Mouse (Mus musculus): ENCODE measurements at regions not wholly inside any gene's neighbourhood (a gene's known extent, or its start where the extent isn't known, plus 50 kb on each side); places are given as distances from the start of the nearest gene placed in this dataset.

DNA sequence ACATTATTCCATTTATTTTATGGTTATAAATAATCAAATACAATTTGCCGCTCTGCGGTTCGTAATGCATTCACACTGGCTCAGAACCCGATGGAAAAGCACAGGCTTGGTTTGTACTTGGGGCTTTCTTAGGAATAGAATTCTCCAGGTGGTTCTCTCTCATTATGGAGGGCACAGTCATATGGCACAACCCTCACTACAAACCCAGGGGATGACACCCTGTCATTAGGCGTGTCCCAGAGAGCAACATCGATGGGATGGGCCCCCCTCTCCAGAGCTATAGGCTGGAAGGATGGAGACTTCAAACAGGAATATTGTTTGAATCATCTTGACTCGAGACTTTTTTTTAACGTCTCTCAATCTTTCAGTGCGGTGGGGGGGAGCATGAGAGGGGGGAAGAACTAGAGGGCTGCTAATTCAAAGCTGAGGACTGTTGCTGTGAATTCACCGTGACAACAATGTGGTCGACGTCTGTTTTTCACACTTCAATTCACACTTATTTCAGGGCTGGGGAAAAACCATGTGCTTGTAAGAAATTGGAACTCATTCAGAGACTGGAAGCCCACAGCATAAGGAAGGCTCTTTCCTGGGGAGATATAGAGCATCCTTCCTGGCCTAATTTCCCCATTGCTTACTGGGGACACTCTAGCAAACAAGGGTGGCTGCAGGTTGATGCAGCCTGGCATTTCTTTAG, 399.9 kb upstream of the Nrp1 start:
- TF ChIP-seq CTCF (conservative IDR thresholded peaks at IDR 0.05) = no peak

DNA sequence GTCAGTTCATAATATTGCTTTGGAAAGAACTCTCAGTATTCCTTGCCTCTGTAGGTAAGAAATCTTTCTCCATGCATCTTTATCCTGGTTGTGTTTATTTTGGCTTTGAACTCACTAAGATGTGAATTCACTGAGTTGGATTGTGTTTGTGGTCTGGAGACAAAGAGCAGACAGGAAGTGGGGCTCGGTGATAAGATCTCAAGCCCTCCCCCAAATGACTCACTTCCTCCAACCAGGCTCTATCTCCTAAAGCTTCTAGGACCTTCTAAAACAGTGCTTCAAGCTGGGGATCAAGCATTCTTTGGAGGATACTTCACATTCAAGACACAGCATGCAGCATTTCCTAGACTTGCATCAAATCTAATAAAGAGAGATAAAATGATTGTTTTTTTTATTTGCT, 395.5 kb upstream of the Nrp1 start:
- no peak overlapping the region for H3K4me3 ChIP-seq
- TF ChIP-seq CTCF (conservative IDR thresholded peaks at IDR 0.05) = no peak
- no peak for DNase-seq (ENCODE audit: low spot score in 2 of 2)
- no peak overlapping the region for H3K27ac ChIP-seq

More for the DNA sequence above, 399.9 kb upstream of the Nrp1 start:
- no peak for DNase-seq (ENCODE audit: low spot score in 2 of 2)
- Histone ChIP-seq H3K27ac (no peak overlapping the region), H3K4me3 (no peak overlapping the region)

DNA sequence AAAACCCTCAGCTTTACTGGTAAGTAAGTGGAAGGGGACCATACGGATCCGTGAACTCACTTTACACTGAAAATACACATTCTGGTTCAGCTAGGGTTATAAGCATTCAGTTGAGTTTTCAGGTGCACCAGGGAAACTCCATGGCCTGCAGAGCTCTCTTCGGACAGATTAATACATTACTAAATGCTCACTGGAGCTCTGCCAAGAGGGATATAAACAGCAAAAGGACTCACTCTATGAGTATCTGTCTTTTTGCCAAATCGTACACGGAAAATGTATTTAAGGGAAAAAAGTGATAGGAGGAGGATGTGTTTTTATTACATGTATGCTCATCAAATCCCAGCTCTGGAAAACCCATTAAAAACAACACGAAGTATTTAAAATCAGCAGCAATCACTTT, 394.8 kb upstream of the Nrp1 start:
- no peak for DNase-seq (ENCODE audit: low spot score in 2 of 2)
- H3K27ac ChIP-seq = no peak overlapping the region
- H3K4me3 ChIP-seq = no peak overlapping the region
- no peak for TF ChIP-seq CTCF (conservative IDR thresholded peaks at IDR 0.05)

DNA sequence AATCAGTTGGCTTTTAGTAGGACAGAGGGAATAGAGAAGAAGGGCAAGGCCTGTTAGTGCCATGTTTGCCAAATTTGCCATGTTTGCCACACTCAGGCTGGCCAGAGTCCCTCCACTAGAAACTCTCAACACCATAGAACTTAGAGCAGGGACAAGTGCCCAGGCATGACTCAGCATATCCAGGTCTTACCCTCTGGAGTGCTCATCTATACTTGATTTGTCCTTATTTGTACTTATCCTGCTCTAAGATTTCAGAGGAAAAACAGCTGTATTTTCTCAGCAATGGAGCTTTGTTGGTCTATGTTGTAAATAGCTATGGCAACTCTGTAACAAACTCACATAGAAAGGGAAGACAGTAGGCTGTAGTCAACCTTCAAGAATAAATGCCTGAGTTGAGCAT, 393.6 kb upstream of the Nrp1 start:
- Histone ChIP-seq H3K27ac (no peak overlapping the region), H3K4me3 (no peak overlapping the region)
- DNase-seq (ENCODE audit: low spot score in 2 of 2) = no peak
- no peak for TF ChIP-seq CTCF (conservative IDR thresholded peaks at IDR 0.05)

DNA sequence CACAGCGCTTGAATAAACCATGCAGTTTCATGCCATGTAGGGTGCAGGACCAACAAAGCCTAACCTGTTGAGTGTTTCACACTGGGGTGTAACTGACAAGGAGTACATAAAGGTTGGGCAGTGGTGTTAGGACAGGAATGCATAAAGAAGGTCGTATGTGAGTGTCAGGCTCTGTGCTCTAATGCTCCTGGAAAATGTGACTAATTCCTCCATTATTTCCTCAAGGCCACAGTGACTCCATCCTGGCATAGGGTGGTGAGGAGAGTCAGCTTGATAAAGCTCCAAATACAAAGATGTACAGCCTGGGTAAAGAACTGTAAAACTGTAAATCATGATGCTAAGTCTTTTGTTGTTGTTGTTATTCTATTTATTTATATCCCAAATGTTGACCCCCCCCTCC, 393.1 kb upstream of the Nrp1 start:
- Histone ChIP-seq H3K4me3 (no peak overlapping the region), H3K27ac (no peak overlapping the region)
- no peak for DNase-seq (ENCODE audit: low spot score in 2 of 2)
- TF ChIP-seq CTCF (conservative IDR thresholded peaks at IDR 0.05) = no peak

DNA sequence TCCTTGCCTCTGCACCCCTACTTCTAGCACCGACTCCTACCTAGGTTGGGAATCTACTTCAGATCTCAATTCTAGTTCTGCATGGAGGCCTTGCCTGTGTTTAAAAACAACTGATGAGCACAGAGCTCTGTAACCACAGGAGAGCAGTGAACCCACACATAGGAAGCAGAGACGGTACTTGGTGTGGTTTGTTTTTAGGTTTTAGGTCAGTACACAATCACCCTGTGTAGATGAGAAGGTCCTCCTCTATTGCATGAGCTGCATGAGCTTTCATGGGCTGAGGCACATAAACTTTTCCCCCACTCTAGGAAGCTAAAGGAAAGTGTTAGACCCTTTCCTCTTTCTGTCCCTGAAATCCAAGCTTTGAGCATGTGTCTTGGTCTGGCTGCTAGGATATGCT, 390.4 kb upstream of the Nrp1 start:
- no peak overlapping the region for H3K4me3 ChIP-seq
- TF ChIP-seq CTCF (conservative IDR thresholded peaks at IDR 0.05) = no peak
- no peak overlapping the region for H3K27ac ChIP-seq
- DNase-seq (ENCODE audit: low spot score in 2 of 2) = no peak

DNA sequence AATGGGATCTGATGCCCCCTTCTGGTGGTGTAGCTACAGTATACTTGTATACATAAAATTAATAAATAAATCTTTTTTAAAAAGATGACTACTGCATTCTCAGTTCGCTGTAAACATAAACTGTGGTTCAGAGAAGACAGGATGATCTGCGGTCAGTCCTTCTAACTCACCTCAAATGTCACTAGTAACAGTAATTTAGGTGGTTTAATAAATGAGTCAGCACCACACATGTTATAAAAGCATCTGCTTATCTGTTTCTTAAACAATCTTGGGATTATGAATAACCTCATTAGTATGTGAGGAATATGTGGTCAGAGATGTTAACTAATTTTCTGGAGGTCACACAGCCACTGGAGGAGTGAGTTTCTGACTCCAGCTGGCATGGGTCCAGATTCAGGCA, 385.2 kb upstream of the Nrp1 start:
- TF ChIP-seq CTCF (conservative IDR thresholded peaks at IDR 0.05) = peak; percentile 25
- Histone ChIP-seq H3K4me3 (no peak overlapping the region), H3K27ac (no peak overlapping the region)
- no peak for DNase-seq (ENCODE audit: low spot score in 2 of 2)

DNA sequence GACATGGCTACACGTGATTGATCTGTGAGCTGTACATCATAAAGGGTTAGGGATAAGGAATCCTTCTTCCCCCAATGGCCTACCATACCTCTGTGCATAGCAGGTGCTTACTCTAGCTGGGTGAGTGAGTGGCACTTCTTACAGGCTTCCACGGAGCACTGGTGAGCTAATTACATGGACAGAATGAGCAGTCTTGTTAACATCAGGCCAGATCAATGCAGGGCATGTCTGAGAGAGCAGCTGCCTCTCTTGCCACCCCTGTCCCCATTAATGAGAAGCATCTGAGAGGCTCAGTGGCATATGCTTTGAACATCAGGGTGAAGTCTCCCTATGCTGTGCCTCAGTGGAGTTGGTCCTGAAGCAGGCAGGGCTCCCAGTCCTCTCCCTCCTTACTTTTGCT, 380.7 kb upstream of the Nrp1 start:
- no peak for TF ChIP-seq CTCF (conservative IDR thresholded peaks at IDR 0.05)
- Histone ChIP-seq H3K27ac (no peak overlapping the region), H3K4me3 (no peak overlapping the region)
- no peak for DNase-seq (ENCODE audit: low spot score in 2 of 2)

DNA sequence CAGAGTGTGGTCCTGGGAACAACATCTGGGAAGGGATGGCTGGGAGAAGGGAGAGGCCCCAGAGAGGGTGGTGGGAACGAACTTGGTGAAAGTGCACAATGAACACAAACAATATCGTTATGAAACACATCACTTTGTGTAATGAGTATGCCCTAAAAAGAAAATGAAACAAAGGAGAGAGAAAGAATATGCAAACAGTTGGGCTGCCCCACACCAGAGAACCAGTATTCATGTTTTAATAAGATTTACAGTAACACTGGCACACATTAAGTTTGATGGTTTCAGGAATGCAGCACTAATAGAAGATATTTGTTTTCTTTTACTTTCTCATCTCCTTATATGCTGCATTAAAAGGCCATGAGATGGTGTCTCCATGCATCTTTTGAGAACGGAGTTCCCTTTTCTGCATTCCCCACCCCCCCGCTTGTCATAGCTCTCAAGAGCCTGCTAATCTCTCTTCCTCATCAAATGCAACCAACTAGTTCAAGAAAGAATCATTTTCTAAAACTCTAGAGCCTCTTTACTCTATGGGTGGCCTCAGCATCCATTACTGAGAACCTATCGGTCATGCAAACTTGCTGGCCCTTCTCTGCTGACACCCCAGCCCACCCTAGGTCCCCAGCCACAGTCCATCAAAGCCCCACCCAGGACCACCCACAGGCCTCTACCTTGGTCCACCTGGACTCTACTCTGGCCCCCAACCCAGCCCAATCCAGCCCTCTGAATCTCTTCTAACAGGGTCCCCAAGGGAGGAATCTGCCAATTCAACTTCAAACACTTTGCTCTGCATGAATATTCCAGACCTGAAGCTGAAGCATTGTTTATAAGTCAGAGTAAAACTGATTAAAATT, 379.0 kb upstream of the Nrp1 start:
- no peak for TF ChIP-seq CTCF (conservative IDR thresholded peaks at IDR 0.05)
- DNase-seq (ENCODE audit: low spot score in 2 of 2) = no peak

DNA sequence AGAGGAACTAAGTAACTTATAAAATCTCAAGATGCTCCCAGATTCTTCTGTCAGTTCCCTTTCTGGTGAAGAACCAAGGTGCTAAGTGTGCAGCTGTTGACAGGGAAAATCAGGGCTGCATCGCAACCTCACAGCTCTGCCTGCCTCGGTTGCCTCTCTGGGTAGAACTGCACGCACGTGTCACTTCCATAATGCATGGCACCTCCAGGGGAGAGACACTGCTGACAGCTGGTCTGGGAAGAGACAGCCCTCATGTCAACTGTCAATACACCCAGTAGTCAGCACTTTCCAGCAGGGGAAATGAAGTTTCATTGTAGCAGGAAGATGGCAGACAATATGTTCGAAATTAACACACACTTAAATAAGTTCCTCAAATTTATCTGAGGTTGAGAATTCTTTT, 376.2 kb upstream of the Nrp1 start:
- H3K27ac ChIP-seq = no peak overlapping the region
- no peak for TF ChIP-seq CTCF (conservative IDR thresholded peaks at IDR 0.05)

More for the DNA sequence above, 379.0 kb upstream of the Nrp1 start:
- Histone ChIP-seq H3K27ac (no peak overlapping the region), H3K4me3 (no peak overlapping the region)

DNA sequence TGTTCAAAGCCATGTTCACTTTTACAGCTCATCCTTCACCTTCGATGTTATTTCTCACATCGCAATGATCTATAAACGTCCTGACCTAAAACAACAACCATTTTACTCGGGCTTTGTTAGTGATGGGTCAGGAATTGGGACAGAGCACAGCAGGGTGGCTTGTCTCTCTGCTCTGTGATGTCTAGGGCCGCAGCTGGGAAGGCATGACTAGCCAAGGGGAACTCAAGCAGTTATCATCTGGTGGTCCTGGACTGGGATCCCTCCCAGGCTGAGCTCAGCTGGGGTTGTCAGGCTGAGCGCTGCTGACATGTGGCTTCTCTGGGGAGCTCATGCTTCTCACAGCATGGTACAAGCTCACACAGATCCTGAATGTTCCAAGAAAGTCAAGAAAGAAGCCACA, 372.8 kb upstream of the Nrp1 start:
- no peak overlapping the region for H3K27ac ChIP-seq
- no peak for DNase-seq (ENCODE audit: low spot score in 2 of 2)

More for the DNA sequence above, 376.2 kb upstream of the Nrp1 start:
- DNase-seq (ENCODE audit: low spot score in 2 of 2) = no peak
- no peak overlapping the region for H3K4me3 ChIP-seq

DNA sequence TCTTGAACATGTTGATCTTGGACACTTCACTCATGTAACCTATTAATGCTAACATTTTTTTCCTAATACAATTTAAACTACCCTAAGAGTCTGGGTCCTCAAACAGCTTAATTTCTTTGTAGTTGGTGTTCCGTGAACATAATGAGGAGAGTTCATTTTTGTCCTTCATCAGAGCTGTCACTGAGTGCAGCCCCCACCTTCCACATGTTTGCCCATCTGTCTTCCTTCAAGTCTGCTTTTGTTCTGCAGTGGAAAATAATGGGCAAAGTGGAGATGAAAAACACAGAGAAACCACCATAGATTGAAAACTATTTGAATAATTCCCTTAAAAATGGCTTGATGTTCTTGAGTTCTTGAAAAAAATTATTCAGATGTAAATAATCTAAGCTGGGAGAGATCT, 369.5 kb upstream of the Nrp1 start:
- DNase-seq (ENCODE audit: low spot score in 2 of 2) = peak; percentile 60 to 68
- TF ChIP-seq CTCF (conservative IDR thresholded peaks at IDR 0.05) = no peak
- Histone ChIP-seq H3K27ac (peak overlapping the region; percentile 80), H3K4me3 (no peak overlapping the region)

More for the DNA sequence above, 372.8 kb upstream of the Nrp1 start:
- no peak overlapping the region for H3K4me3 ChIP-seq
- TF ChIP-seq CTCF (conservative IDR thresholded peaks at IDR 0.05) = no peak

DNA sequence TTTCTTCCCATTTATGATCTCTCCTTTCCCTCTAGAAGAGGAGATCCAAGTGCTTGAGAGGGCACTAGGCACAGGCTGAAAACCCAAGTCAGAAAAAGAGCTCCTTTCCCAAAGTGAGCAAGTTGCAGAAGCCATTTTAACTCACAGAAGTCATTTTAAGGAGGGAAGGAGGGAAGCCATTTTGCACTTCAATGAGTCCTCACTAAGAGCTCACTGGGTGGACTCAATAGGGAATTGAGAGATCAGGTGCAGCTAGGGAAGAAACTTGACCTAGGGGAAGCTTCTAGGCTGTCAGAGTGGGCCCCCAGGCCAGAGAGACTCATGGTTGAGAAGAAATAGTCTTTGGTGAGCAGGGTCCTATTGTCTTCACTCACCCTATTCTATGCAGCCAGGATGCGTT, 363.5 kb upstream of the Nrp1 start:
- Histone ChIP-seq H3K27ac (no peak overlapping the region), H3K4me3 (no peak overlapping the region)
- DNase-seq (ENCODE audit: low spot score in 2 of 2) = no peak
- no peak for TF ChIP-seq CTCF (conservative IDR thresholded peaks at IDR 0.05)

DNA sequence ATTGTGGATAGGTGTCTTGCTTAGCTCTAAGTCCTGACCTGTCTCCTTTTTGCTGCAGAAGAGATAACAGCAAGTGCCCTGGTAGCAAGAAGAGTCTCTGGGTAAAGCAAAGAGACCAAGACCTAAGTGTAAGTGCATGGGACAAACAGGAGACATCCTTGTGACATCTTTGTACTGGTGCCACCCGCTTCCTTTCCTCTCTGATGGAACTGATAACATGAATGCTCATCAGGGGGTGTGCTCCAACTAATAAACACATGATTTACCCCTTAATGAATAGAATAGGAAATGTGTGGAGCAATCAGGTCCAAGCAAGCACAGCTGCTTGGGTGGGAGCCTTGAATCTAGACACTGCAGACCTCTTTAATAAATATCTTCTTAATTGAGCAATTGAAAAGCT, 362.9 kb upstream of the Nrp1 start:
- no peak for DNase-seq (ENCODE audit: low spot score in 2 of 2)
- no peak overlapping the region for H3K27ac ChIP-seq

More for the DNA sequence above, 362.9 kb upstream of the Nrp1 start:
- no peak overlapping the region for H3K4me3 ChIP-seq
- TF ChIP-seq CTCF (conservative IDR thresholded peaks at IDR 0.05) = no peak
